ENCODE assay signal across 11 mouse cellular contexts in the genomic region with DNA sequence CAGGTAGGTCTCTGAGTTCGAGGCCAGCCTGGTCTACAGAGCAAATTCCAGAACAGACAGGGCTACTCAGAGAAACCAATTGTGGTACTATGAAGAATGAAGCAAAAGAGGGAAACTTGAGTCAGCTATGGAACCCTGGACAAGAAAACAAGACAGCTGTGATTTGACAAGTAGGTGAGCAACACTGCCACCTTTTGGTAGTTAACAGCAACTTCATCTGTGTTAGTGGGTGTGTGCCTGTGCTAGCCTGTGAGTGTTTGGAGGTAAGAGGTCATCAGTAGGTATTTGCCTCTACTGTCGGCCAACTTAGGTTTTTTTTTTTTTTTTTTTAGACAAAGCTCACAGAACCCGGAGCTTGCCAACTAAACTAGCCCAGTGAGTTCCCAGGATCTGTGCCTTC. TPM values are rescaled to one million over a fixed set of nuclear protein-coding genes. Genes with fewer than 3 reads are reported as not detected.
A peak's percentile ranks its signal among the peaks of the same experiment; 100 is the strongest.
DNase-seq lines count a peak whose midpoint lies in the region; ATAC-seq and TF ChIP-seq lines count a peak whose summit lies in the region.
"Had no signal": no experiment of that assay in that cellular context is flagged by ENCODE, and none has a peak within 500 bp of the region (broad histone marks: within the 10 kb centered on the region; RNA-seq: fewer than 3 reads in every experiment).

No protein-coding gene starts in this region.

- TF ChIP-seq CTCF in layer of hippocampus, adult 2 months (conservative IDR thresholded peaks at IDR 0.05) = peak; percentile 63

- H3K4me2 ChIP-seq in heart, embryonic 12.5 days = no peak overlapping the region

- H3K9ac ChIP-seq in heart, embryonic 12.5 days = no peak overlapping the region

- DNase-seq in layer of hippocampus, adult 2 months (ENCODE audit: low spot score in 2 of 2) = no peak
- DNase-seq in layer of hippocampus, adult 11-12 months (ENCODE audit: low spot score) = no peak
- peak; percentile 66 for DNase-seq in CD4-positive, CD25-positive, alpha-beta regulatory T cell, adult 2 months (ENCODE audit: low read depth, low spot score)
- DNase-seq in adipocyte (ENCODE audit: low spot score) = peak; percentile 17
- peak; percentile 13 for DNase-seq in lung, postnatal 10 days
- no peak for DNase-seq in cerebellum, adult 18-20 months
- DNase-seq in left cerebral cortex, adult 9 months (ENCODE audit: low spot score in 2 of 2) = no peak
- DNase-seq: cerebellum, adult 11 months had no signal

- no peaks in the 10 kb centered on the region for H3K36me3 ChIP-seq in heart, embryonic 12.5 days

- no peak overlapping the region for H3K27ac ChIP-seq in layer of hippocampus, adult 2 months
- no peak overlapping the region for H3K27ac ChIP-seq in heart, embryonic 12.5 days (ENCODE audit: poor library complexity, severe bottlenecking)

- WGBS in heart, embryonic 12.5 days = 29% methylated on average over 3 of the region's 3 CpGs

- H3K27me3 ChIP-seq in heart, embryonic 12.5 days (replicated peaks) = no peaks in the 10 kb centered on the region; the same call in 1 of the 2 replicates

- 0 out of 2 replicates have a peak, but pooled peaks cover 5% of the 10 kb centered on the region for H3K4me1 ChIP-seq in heart, embryonic 12.5 days (replicated peaks)

- H3K4me3 ChIP-seq in layer of hippocampus, adult 2 months = no peak overlapping the region
- no peak overlapping the region for H3K4me3 ChIP-seq in heart, embryonic 12.5 days
- H3K4me3 ChIP-seq: myocyte had no signal

- no peaks in the 10 kb centered on the region for H3K9me3 ChIP-seq in heart, embryonic 12.5 days (replicated peaks)

- no peak for ATAC-seq in heart, embryonic 12.5 days (ENCODE audit: insufficient number of reproducible peaks, low FRiP score)

RNA-seq across cellular contexts. Expression of gene Pmis2, which starts 2.2 kb away (rescaled TPM):
- not detected for total RNA-seq in layer of hippocampus, adult 2 months (2021)
- polyA plus RNA-seq in heart, embryonic 12.5 days (2016; fragmentation: Nextera tagmentation; extraction: Ambion mirVana) = not detected in 2 replicates
- total RNA-seq: layer of hippocampus, postnatal 25 days had no signal
- polyA plus RNA-seq: myocyte had no signal

RNA-seq across cellular contexts. Expression of gene Haus5, which starts 4.4 kb away (rescaled TPM):
- 1 to 10 TPM; 6.6 to 6.8 TPM for total RNA-seq in layer of hippocampus, adult 2 months (2021)
- polyA plus RNA-seq in heart, embryonic 12.5 days (2016; fragmentation: Nextera tagmentation; extraction: Ambion mirVana) = 35.4 and 36.3 TPM in 2 replicates

RNA-seq across cellular contexts. Expression of gene Rbm42, which starts 19.1 kb away (rescaled TPM):
- total RNA-seq in layer of hippocampus, adult 2 months (2021) = 10 to 100 TPM; 69.5 to 72.6 TPM
- polyA plus RNA-seq in heart, embryonic 12.5 days (2016; fragmentation: Nextera tagmentation; extraction: Ambion mirVana) = 96.5 and 103 TPM in 2 replicates

RNA-seq across cellular contexts. Expression of gene 2200002J24Rik, which starts 29.5 kb away (rescaled TPM):
- total RNA-seq in layer of hippocampus, adult 2 months (2021) = not detected
- polyA plus RNA-seq in heart, embryonic 12.5 days (2016; fragmentation: Nextera tagmentation; extraction: Ambion mirVana) = 1.2 and 1.5 TPM in 2 replicates
- total RNA-seq: layer of hippocampus, postnatal 25 days had no signal
- polyA plus RNA-seq: myocyte had no signal

RNA-seq across cellular contexts. Expression of gene Etv2, which starts 33.6 kb away (rescaled TPM):
- not detected for total RNA-seq in layer of hippocampus, adult 2 months (2021)
- polyA plus RNA-seq in heart, embryonic 12.5 days (2016; fragmentation: Nextera tagmentation; extraction: Ambion mirVana) = 1.1 and 1.4 TPM in 2 replicates
- total RNA-seq: layer of hippocampus, postnatal 25 days had no signal
- polyA plus RNA-seq: myocyte had no signal

Comparison
In these comparisons a context has a peak if more than half of its experiments do, and no peak if none do; other contexts are left out.
1. DNase-seq: peak in CD4-positive, CD25-positive, alpha-beta regulatory T cell, adult 2 months (single experiment), adipocyte (single experiment) and lung, postnatal 10 days (single experiment); none in layer of hippocampus, adult 2 months (0 of 2), layer of hippocampus, adult 11-12 months (single experiment), cerebellum, adult 18-20 months (0 of 2) and left cerebral cortex, adult 9 months (0 of 2).